In genomic region chr3:129212807-129213206, GRCm38 (mm10) we compare ENCODE assay signal across 16 mouse cellular contexts. TPM values are rescaled to one million over a fixed set of nuclear protein-coding genes. Genes with fewer than 3 reads are reported as not detected.
DNase-seq lines count a peak whose midpoint lies in the region; ATAC-seq and TF ChIP-seq lines count a peak whose summit lies in the region.
"Had no signal": no experiment of that assay in that cellular context is flagged by ENCODE, and none has a peak within 500 bp of the region (broad histone marks: within the 10 kb centered on the region; RNA-seq: fewer than 3 reads in every experiment).

No protein-coding gene starts in this region.

- no peak overlapping the region for H3K27ac ChIP-seq in embryonic facial prominence, embryonic 13.5 days
- H3K27ac ChIP-seq in embryonic facial prominence, embryonic 10.5 days (replicated peaks) = no peak overlapping the region
- no peak overlapping the region for H3K27ac ChIP-seq in kidney, adult 2 months (ENCODE audit: insufficient read depth, low read depth, low read length)
- H3K27ac ChIP-seq: forebrain, embryonic 12.5 days had no signal

- TF ChIP-seq CTCF in kidney, adult 2 months (conservative IDR thresholded peaks at IDR 0.05; ENCODE audit: insufficient read depth, insufficient read length, low read depth, low read length) = no peak

- DNase-seq in embryonic facial prominence, embryonic 10.5 days (ENCODE audit: low spot score) = no peak
- DNase-seq in kidney, adult 2 months = peak; percentile 7
- no peak for DNase-seq in kidney, postnatal 4 days
- peak; percentile 10 for DNase-seq in embryo, embryonic 9.5 days (ENCODE audit: extremely low spot score)
- DNase-seq in spleen, adult 12 weeks (ENCODE audit: low spot score) = no peak
- DNase-seq in cerebellum, adult 9-10 months = no peak
- DNase-seq: heart, postnatal 10 days; kidney, postnatal 36 days; liver; liver, postnatal 0 days; lung, postnatal 36 days; thymus, postnatal 14 days had no signal

- WGBS in embryonic facial prominence, embryonic 13.5 days = 3% methylated on average over 11 of the region's 11 CpGs
- 2% methylated on average over 11 of the region's 11 CpGs for WGBS in embryonic facial prominence, embryonic 10.5 days
- 15% methylated on average over 11 of the region's 11 CpGs for whole genome bisulfite sequencing in kidney, adult 2 months

- H3K4me3 ChIP-seq in embryonic facial prominence, embryonic 13.5 days = 0 out of 2 replicates have a peak overlapping the region, but pooled peaks have one; percentile 53
- H3K4me3 ChIP-seq in embryonic facial prominence, embryonic 10.5 days = no peak overlapping the region
- H3K4me3 ChIP-seq in kidney, adult 2 months (ENCODE audit: insufficient read depth, low read depth, low read length) = no peak overlapping the region
- H3K4me3 ChIP-seq in myocyte = peak overlapping the region; percentile 82

- no peak for TF ChIP-seq POLR2A in kidney, adult 2 months (IDR thresholded peaks at IDR 0.05; ENCODE audit: low read depth, low read length)
- no peak for TF ChIP-seq POLR2A in myocyte (IDR thresholded peaks at IDR 0.05; ENCODE audit: insufficient read length, low read depth)

- no peaks in the 10 kb centered on the region for H3K9me3 ChIP-seq in embryonic facial prominence, embryonic 13.5 days
- no peaks in the 10 kb centered on the region for H3K9me3 ChIP-seq in embryonic facial prominence, embryonic 10.5 days
- H3K9me3 ChIP-seq: forebrain, embryonic 12.5 days had no signal

- no peaks in the 10 kb centered on the region for H3K36me3 ChIP-seq in embryonic facial prominence, embryonic 13.5 days
- H3K36me3 ChIP-seq in embryonic facial prominence, embryonic 10.5 days (replicated peaks) = no peaks in the 10 kb centered on the region
- no peaks in the 10 kb centered on the region for H3K36me3 ChIP-seq in kidney, adult 2 months (ENCODE audit: control insufficient read depth, insufficient read depth, low read length)
- peaks cover 11% of the 10 kb centered on the region for H3K36me3 ChIP-seq in myocyte (ENCODE audit: control insufficient read depth, insufficient read depth)
- H3K36me3 ChIP-seq: forebrain, embryonic 12.5 days had no signal

- H3K9ac ChIP-seq in embryonic facial prominence, embryonic 13.5 days = no peak overlapping the region
- H3K9ac ChIP-seq: forebrain, embryonic 12.5 days; liver, postnatal 0 days had no signal

- no peak for ATAC-seq in embryonic facial prominence, embryonic 13.5 days (ENCODE audit: insufficient number of reproducible peaks, insufficient read depth, low FRiP score, low TSS enrichment, low read depth)

- peaks cover 23% of the 10 kb centered on the region for H3K79me2 ChIP-seq in myocyte (ENCODE audit: control insufficient read depth, insufficient read depth)

- peaks cover 99% of the 10 kb centered on the region for H3K27me3 ChIP-seq in embryonic facial prominence, embryonic 13.5 days
- peaks cover 100% of the 10 kb centered on the region for H3K27me3 ChIP-seq in embryonic facial prominence, embryonic 10.5 days (replicated peaks; ENCODE audit: low read depth, poor library complexity, severe bottlenecking)
- peaks cover 13% of the 10 kb centered on the region for H3K27me3 ChIP-seq in kidney, adult 2 months (replicated peaks; ENCODE audit: control insufficient read depth, insufficient read depth, low read length)
- H3K27me3 ChIP-seq in myocyte (ENCODE audit: control insufficient read depth, insufficient read depth, insufficient read length) = no peaks in the 10 kb centered on the region

- H3K4me1 ChIP-seq in embryonic facial prominence, embryonic 13.5 days = peaks cover 15% of the 10 kb centered on the region
- H3K4me1 ChIP-seq in embryonic facial prominence, embryonic 10.5 days = peaks cover 31% of the 10 kb centered on the region
- H3K4me1 ChIP-seq in kidney, adult 2 months (ENCODE audit: control insufficient read depth, insufficient read depth, low read length) = 0 out of 2 replicates have a peak, but pooled peaks cover 3% of the 10 kb centered on the region

- H3K4me2 ChIP-seq in embryonic facial prominence, embryonic 13.5 days = peak overlapping the region; percentile 89
- peak overlapping the region; percentile 91 for H3K4me2 ChIP-seq in myocyte (ENCODE audit: low read depth)

- H3ac ChIP-seq in myocyte (ENCODE audit: control insufficient read depth, insufficient read length) = no peak overlapping the region

TF ChIP-seq in myocyte, 11 proteins besides CTCF, POLR2A, EP300 and RAD21:
- TF ChIP-seq REST (IDR thresholded peaks at IDR 0.05; ENCODE audit: insufficient read depth, insufficient read length) = no peak
- no peak for TF ChIP-seq E2F4 (IDR thresholded peaks at IDR 0.05; ENCODE audit: insufficient read depth)
- no peak for TF ChIP-seq POLR2AphosphoS2 (IDR thresholded peaks at IDR 0.05; ENCODE audit: insufficient read length, low read depth)
- TF ChIP-seq MYOD1 (IDR thresholded peaks at IDR 0.05; ENCODE audit: control insufficient read depth in 1 of 3, insufficient read length in 2 of 3, low read depth in 2 of 3) = no peak
- TF ChIP-seq MAX (IDR thresholded peaks at IDR 0.05; ENCODE audit: low read depth) = no peak
- TF ChIP-seq SRF (IDR thresholded peaks at IDR 0.05; ENCODE audit: control insufficient read depth, insufficient read length, low read depth) = no peak
- TF ChIP-seq TCF3 (IDR thresholded peaks at IDR 0.05; ENCODE audit: insufficient read length, low read depth) = no peak
- TF ChIP-seq MYOG (IDR thresholded peaks at IDR 0.05; ENCODE audit: control insufficient read depth in 1 of 3, insufficient read depth in 1 of 3, insufficient read length in 2 of 3, low read depth in 2 of 3) = no peak
- TF ChIP-seq CEBPB (IDR thresholded peaks at IDR 0.05; ENCODE audit: insufficient read depth, poor library complexity, severe bottlenecking) = no peak
- TF ChIP-seq USF1 (IDR thresholded peaks at IDR 0.05; ENCODE audit: low read depth) = no peak
- TF ChIP-seq TCF12 (IDR thresholded peaks at IDR 0.05; ENCODE audit: insufficient read depth, poor library complexity, severe bottlenecking) = no peak

RNA-seq across cellular contexts. Expression of gene Pitx2, which starts 13.1 kb away (rescaled TPM):
- polyA plus RNA-seq in embryonic facial prominence, embryonic 13.5 days (2015; fragmentation: Nextera tagmentation; extraction: Ambion mirVana) = 62.5 and 65.6 TPM in 2 replicates
- 41.4 and 43.8 TPM in 2 replicates for polyA plus RNA-seq in embryonic facial prominence, embryonic 10.5 days (2016; fragmentation: Nextera tagmentation; extraction: Ambion mirVana)
- polyA plus RNA-seq in kidney, adult 2 months (2012; rRNA removed) = 9.9 and 10.5 TPM in 2 replicates
- 35.6 TPM for polyA plus RNA-seq in myocyte (2012; fragmentation: generic; extraction: Trizol)
- polyA plus RNA-seq: spleen, adult 2 months had no signal

Comparison
In these comparisons a context has a peak if more than half of its experiments do, and no peak if none do; other contexts are left out.
1. H3K4me3 ChIP-seq: peak in embryonic facial prominence, embryonic 13.5 days (single experiment) and myocyte (single experiment); none in embryonic facial prominence, embryonic 10.5 days (single experiment) and kidney, adult 2 months (single experiment).
2. DNase-seq: peak in kidney, adult 2 months (single experiment) and embryo, embryonic 9.5 days (single experiment); none in embryonic facial prominence, embryonic 10.5 days (single experiment), kidney, postnatal 4 days (0 of 2), spleen, adult 12 weeks (single experiment) and cerebellum, adult 9-10 months (single experiment).